Mouse (Mus musculus) cerebellum, adult 18-20 months (tissue): ENCODE measurements around the gene B3gnt6.
"Not testable (repeated sequence)": the region's sequence is repeated elsewhere in the genome, so short reads cannot be mapped to it uniquely, and the experiment has no call there.

Experiments
- DNase-seq, 2 experiments: peaks; one replicate each; pipeline ENCODE4 v3.0.0; 2021

B3gnt6 gene

DNA sequence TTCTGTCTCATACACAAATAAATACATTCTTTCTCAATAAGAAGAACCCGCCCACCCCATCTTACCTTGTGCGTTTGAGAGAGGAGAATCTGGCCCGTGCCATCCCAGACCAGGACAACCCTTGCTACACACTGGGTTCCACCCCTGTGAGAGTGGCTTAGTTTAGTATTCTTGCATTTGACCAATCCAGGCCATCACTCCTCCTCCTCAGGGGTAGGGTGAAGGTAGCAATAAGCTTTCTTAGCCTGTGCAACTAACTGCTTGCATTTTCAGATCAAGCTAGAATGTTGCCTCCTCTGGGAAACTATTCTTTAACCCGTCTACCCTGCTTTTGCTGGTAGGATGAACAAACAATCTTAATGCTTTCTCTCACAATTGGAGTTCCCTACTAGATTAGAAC lies at the start of gene B3gnt6:
Gene B3gnt6, minus strand, starts transcription at position 101 of the 400 bp plus-strand sequence.
- DNase-seq, result no peak

DNA sequence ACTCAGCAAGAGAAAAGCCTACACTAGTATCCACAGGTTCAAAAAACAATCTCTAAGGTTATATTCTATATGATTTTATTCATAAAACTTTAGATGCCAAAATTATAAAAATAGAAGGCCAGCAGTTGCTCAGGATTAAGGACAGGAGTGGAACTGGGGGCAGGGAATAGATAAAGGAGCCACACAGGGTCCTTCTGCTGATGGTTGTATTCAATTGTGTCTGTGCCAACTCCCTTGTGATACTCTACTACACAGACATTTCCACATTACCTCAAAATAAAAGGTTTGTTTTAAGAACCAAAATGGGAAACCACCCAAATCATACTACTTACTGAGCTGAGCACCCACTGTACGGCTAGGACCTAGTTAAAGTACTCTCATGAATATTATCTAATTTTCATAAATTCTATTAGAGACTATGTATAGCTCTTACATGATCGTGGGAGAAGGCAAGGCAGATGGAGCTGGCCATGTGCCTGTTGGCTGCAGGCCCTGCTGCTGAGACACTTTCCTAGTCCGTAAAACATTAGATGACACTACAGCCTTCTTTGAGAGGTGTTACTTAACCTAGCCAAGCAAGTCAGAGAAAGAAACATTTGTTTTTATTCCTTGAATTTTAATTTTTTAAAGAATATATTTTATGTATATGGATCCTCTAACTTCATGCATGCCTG lies 37.5 kb upstream of the B3gnt6 start:
- peak; percentile 88 to 91 for DNase-seq

DNA sequence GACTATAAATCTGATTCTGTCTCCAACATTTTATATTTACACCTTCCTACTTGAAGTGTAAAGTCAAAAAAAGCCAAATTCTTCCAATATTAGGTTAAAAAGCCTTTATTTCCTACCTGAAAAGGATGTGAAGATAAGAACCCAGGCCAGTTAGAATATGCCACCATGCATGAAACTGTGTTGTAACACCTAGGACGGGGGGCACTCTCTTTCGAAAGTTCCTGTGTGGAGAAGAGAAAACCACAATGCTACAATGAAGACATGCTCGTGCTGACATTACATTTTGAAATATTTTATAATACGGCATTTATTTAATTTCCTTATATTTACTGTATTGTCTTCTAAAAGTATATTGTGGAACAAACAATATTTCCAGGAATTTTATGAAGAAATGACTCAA lies 24.5 kb upstream of the B3gnt6 start:
- no peak for DNase-seq

DNA sequence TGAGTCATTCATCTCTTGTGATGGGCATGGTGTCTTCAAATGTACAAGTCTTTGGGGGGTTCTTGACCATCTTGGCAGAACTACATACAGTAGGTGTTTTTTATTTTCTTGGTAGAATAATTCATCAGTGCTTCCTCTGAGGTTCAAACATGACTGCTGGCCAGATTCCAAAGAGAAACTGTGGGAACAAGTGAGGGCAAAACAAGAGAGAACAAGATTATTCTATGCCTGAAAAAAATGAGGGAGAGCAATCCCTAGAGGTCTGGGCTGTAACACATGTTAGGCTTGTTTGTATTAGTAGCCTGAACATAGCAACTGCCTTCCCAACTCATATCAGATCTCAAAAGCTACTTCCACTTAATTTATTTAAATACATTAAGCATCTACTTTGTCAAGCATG lies 17.4 kb upstream of the B3gnt6 start:
- no peak for DNase-seq

GRCm38 (mm10) chr7:98202946-98203345 lies 3.7 kb upstream of the B3gnt6 start:
- DNase-seq, result no peak

- DNase-seq, result no peak
Measured at GRCm38 (mm10) chr7:98201493-98202028, 2.3 kb upstream of the B3gnt6 start.

DNA sequence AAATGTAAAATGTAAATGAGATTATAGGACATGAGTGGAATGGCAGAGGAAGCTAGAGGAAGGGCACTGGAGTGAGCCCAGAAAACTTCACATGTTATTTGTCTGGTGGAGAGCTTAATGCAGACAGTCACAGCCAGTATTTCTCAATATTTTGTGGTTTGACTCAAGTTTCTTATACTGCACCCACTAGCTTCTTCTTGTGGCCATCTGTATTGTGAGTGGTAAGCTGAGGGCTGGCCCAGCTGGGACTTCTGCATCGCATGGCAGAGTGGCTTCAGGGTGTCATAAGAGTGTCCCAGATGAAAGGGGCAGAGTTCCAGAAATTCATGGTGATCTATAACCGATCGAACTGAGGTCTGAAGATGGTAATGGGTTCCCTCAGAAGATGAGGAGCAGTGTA lies 1.1 kb upstream of the B3gnt6 start:
- no peak for DNase-seq

GRCm38 (mm10) chr7:98195151-98195801 lies 4.0 kb downstream of the B3gnt6 start:
- DNase-seq, result no peak

DNA sequence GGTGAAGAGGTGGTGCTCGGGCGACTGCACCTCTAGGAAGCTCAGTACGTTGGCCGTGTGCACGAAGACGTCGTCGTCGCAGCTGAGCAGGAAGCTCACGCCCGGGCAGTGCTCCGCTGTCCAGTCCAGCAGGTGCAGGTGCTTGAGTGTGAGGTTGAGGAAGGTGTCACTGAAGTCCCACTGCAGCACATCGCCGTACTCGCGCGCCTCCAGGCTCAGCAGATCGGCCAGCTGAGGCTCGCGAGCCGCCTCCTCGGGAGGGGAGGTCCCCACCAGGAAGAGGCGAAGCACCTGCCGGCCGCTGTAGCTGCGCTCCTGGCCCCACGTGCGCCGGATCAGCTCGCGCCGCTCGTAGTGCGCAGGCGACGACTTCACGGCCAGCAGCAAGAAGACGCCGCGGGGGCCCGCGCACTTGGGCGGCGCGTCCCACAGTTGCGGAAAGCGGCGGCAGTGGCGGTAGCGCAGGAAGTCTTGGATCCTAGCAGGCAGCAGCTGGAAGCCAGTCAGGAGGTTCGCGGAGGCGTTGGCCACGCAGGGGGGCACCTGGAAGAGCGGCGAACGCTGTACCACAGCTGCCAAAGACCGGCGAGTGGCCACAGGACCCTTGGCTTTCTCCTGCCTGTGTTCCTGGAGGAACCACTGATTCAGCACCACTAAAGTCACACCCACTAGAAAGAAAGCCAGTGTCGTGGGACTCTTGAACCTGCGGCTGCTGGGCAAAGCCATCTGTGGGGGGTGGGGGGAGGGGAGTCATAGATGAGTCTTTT lies 5.1 kb downstream of the B3gnt6 start:
- DNase-seq, result peak in 1 of 2 experiments; percentile 20

- DNase-seq, result peak; percentile 44 to 47
Measured at GRCm38 (mm10) chr7:98193515-98194025, 5.7 kb downstream of the B3gnt6 start.

- no peak for DNase-seq
Measured at GRCm38 (mm10) chr7:98191571-98192250, 7.6 kb downstream of the B3gnt6 start.

DNA sequence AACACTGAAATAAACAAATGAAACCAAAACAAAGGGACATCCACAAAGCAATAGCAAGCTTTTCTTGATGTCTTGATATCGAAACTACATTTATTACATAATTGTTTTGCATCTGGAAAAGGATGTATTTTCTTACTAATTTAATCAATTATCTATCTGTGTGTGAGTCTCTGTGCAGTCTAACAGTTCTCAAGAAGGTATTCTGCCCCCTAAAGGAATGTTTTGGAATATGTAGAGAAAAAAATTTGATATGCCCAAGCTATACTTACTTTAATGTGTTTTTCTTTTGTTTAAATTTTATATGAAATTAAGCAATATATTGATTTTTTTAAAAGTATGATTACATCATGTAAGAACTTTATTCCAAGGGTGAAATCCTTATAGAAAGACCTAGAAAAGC lies 8.7 kb downstream of the B3gnt6 start:
- DNase-seq, result no peak

DNA sequence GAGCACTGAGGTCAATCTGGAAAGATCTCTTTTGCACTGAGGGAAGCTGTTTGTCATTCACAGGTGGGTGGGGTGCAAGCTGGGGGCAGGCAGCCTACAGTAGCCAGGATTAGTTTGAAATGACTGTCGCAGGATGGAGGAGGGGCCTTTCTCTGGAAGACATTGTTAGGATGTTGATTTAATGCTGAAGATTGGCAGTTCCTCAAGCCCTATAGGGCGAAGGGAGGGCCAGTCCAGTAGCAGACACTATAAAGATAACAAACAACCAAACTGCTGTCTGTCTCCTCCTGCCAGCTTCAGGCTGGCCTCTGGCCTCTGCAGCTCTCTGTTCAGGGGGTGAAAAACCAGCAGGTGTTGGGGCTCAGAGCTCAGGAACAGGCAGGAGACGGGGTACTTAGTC lies 9.5 kb downstream of the B3gnt6 start:
- no peak for DNase-seq

- no peak for DNase-seq
Measured at GRCm38 (mm10) chr7:98188680-98189079, 10.6 kb downstream of the B3gnt6 start.

DNA sequence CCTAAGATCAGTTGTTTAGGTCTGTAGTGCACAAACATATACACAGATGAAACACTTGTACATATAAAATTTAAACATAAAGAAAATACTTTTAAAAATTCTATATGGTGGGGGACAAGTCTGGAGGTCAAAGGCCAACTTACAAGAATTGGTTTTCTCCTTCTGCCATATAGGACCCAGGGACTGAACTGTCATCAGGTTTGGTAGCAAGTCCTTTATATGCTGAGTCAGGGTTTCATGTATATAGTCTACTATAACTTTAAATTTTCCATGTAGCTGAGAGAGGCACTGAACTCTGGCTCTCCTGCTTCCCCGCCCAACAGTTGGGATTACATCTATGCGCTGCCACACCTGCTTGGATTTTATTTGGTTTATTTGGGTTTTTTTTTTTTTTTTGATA lies 11.0 kb downstream of the B3gnt6 start:
- no peak for DNase-seq

GRCm38 (mm10) chr7:98187332-98187731 lies 11.9 kb downstream of the B3gnt6 start:
- not testable (repeated sequence) for DNase-seq

- DNase-seq, result no peak
Measured at GRCm38 (mm10) chr7:98186637-98187036, 12.6 kb downstream of the B3gnt6 start.

DNA sequence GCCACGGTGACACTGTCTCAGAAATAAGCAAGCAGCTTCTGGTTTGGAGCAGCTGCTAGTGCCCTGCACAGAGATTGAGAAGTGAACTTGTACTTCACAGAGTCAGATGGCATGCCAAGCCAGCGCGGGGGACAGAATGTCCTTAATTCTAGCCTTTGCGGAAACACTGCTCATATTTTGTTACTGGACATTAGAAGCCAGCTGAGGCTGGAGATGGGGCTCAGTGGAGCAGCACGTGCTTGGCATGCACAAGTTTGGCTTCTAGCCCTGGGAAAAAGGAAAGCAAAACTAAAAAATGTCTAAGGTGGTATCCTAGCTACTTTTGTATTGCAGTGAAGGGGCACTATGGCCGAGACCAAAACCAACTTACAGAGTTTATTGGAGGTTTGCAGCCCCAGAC lies 14.0 kb downstream of the B3gnt6 start:
- no peak for DNase-seq

DNA sequence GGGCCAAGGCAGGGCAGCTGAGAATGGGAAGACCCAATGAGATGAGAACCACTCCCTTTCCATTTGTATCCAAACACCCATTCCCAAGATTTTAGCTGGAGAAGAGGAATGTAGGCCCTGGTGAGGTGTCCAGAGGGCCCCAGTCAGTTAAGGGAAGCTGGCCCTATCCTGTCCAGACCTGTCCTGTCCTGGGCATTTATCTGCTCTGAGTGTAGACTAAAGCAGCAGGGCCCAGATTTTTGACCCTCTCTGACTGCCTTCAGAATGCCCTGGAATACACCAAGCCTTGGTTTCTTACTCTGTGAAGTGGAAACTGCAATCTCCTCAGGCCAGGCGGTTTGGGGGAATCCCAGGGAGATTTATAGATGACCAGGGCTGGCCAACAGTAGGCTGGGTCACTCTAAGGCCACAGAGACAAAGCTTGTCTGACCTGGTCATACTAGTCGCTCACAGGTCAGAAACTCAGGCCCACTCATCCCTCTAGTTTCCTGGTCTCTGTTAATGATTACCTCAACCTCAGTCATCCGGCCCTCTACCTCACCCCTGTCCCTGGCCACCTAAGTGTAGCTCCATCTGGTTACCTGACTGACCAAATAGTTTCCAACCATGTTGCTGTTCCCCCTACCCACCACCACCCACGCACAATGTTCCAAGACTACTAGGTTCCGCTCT lies 20.6 kb downstream of the B3gnt6 start:
- no peak for DNase-seq

- peak; percentile 68 to 75 for DNase-seq
Measured at GRCm38 (mm10) chr7:98177929-98178559, 21.2 kb downstream of the B3gnt6 start, which contains the start of gene Capn5. TSS of gene Capn5 (minus strand) at chr7:98178274.

GRCm38 (mm10) chr7:98177566-98177928 lies 21.7 kb downstream of the B3gnt6 start:
- no peak for DNase-seq

GRCm38 (mm10) chr7:98177071-98177485 lies 22.2 kb downstream of the B3gnt6 start:
- no peak for DNase-seq
